Mouse (Mus musculus) thymus, adult 2 months (tissue): ENCODE data around the gene Cnppd1.

Experiments
- CTCF ChIP-seq: fragments of 200-500 bp; IDR thresholded peaks from 2 replicates; pipeline ENCODE4 v1.5.1; 2012; ENCODE audit warnings: mild to moderate bottlenecking, control low read depth, low read length, moderate library complexity, borderline replicate concordance; ENCODE audit not compliant: control insufficient read depth, poor library complexity, insufficient read depth; ENCODE audit errors: extremely low read depth
- POLR2A ChIP-seq: fragments of 200-500 bp; IDR thresholded peaks from 2 replicates; pipeline ENCODE4 v1.6.1; 2012; ENCODE audit warnings: mild to moderate bottlenecking, low read length, control low read depth, moderate library complexity; ENCODE audit not compliant: control insufficient read depth, poor library complexity, insufficient read depth; ENCODE audit errors: extremely low read depth

GRCm38 (mm10) chr1:75158990-75159389 lies 16.5 kb upstream of the Cnppd1 start:
- TF ChIP-seq POLR2A (no peak), CTCF (no peak)
